Mouse (Mus musculus) brain, adult 2 months (tissue): ENCODE results near the gene Dgkh.
A peak's percentile ranks its signal among the peaks of the same experiment; 100 is the strongest.
"Not testable (repeated sequence)": the region's sequence is repeated elsewhere in the genome, so short reads cannot be mapped to it uniquely, and the experiment has no call there.

Source experiments
- DNase-seq: peaks from one replicate; pipeline ENCODE4 v3.0.0; 2011; ENCODE audit warnings: low read depth, low spot score

The Dgkh gene

DNA sequence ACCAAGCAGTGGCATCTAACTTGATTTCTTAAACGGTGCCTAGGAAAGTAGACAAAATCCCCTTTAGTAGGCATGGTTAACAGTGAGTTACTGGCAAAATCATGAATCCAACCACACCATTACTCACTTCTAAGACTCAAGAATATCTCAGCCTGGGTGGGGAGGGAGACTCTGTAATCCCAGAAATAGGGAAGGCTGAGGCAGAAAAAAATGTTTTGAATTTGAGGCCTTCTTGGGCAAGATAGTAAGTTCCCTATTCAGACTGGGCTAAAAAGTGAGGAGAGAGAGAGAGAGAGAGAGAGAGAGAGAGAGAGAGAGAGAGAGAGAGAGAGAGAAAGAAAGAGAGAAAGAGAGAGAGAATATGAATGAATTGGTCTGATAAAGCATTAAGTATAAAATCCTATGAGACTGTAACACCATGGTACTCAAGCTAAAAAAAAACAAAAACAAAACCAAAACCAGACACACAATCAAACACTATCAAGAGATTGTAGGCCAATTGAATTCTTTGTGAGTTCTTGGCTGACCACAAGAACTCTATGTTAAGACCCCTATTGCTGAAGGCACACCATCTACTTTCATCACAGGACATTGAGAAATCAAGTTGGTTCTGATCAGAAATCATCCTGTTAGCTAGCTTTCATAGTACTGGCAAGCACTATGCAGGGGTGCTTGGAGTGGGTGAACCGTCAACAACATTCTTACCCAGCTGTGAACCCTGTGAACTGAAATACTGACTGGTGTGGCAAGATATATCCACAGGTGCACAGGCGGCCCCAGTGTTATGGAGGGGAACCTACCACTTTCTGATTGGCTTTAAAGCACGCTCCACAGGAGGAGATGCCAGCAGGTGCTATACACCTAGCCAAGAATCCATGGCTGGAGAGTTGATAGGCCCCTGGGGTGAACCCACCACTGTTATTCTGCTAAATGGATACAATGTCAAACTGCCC, 101.4 kb downstream of the Dgkh start:
- DNase-seq: no peak

DNA sequence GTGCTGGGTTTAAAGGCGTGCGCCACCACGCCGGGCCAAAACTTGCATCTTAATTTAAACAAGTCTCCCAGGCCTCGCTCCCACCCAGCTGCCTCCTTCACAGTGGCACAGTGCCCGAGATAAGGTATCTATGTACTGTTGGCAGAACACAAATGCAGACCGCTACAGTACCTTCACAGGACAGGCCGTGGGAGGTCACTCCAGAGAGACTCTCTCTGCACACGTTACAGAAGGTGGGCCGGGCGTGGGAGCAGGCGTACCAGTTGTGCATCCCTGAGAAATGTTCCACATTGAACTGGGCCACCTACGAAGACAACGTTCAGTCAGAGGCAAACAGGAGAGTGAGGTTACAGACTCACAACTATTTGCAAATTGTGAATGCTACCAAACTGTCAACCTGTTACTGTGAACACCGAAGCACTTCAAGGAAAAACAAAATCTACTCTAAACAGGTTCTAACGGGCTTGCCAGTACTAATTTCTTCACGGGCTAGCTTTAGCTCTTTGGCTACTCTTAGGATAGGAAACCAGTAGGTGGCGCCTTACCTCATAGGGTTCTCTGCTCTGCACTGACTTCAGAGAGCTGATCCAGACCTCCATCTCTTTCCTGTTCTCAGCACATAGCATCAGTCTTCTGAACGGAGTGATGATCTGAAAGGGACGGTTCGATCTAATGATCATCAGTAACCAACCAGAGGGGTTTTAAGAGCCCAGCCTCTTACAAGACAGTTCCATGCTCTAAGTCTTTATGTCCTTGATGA, 104.9 kb downstream of the Dgkh start:
- DNase-seq: peak; percentile 78

DNA sequence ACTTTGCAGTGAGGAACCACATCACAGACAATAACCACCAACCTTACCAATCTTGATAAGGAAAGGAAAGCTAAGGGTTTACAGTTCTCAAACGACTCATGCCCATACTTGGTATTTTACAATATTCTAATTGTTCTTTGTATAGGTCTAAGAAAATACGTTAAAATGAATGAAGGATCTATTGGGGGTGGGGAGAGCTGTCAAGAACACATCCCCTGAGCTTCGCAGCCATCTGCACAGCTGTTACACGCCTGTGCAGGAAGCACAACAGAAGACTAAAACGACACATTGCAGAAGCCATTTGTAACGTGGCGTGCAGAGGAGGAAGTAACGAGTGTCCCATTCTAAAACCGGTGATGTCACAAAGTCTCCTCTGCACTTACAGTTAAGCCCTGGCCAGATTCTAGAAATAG, 113.7 kb downstream of the Dgkh start:
- no peak for DNase-seq

DNA sequence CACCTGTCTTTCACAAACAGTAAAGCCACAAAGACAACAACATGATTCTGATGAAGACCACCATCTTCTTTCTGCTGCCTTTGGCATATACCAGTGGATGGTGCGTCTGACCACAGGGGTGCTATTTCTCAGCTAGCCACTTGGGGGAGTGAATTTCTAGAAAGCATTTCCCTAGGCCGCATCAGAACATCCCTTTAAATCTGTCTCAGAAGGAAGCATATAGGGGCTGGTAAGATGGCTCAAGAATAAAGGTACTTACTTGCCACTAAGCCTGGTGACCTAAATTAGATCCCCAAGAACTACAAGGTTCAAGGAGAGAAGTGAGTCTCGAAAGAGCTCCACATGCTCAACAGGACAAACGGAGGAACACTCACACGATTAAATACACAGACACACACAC, 119.0 kb downstream of the Dgkh start:
- peak; percentile 62 for DNase-seq

DNA sequence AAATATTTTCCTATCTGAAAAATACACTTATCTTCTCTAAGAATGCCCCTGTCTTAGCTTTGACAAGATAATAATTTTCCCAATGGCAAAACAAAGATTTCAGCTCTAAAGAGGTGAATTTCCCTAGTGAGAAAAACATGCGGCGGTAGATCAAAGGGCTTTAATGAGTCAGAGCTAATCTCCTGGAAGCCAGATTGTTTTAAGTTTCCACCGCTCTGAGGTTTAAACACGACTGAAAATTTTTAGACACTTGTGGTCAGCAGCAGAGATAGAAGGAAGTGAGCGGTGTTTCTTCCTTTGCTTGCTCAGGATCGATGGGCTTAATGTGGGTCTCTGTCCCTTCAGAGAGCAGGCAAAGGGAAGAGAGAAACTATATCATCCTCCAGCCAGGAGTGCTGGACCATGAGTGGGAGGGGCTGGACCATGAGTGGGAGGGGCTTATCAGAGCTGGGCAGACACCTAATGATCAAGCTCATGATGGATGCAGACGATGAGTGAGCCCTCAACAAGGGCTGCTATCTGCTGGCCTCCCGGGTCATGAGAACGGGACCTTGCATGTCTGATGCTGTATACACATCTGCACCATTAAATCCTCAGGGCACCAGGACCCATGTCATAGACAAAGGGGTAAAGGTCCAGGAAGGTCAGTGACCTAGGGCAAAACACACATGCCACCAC, 120.3 kb downstream of the Dgkh start:
- DNase-seq: no peak

DNA sequence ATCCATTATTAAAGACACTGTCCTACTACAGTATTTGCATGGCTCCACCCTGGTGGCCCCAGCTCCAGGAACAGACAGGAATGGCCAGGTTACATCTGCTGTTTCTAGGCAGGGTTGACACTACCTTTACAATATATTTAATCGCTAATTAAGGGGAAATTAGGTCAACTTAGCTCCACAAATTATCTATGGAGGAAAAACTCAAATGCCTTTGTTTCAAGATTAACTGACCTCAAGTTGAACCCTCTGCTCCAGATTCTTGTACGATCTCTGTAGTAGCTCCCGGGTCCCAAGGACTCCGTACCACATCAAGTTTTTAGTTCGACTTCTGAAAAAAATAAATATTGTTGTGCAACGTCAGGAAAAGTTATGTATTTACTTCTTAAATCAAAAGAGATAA, 137.7 kb downstream of the Dgkh start:
- DNase-seq: no peak

DNA sequence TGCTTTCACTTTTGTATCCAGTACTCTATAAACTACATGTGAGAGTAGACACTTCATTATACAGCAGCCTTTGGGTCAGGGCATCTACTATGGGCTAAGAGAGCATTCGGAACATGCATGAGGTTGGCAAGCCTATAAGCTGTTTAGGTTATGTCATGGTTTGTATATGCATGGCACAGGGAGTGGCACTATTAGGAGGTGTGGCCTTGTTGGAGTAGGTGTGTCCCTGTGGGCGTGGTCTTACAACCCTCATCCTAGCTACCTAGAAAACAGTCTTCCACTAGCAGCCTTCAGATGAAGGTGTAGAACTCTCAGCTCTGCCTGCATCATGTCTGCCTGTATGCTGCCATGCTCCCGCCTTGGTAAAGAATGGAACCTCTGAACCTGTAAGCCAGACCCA, 139.6 kb downstream of the Dgkh start:
- DNase-seq: no peak

DNA sequence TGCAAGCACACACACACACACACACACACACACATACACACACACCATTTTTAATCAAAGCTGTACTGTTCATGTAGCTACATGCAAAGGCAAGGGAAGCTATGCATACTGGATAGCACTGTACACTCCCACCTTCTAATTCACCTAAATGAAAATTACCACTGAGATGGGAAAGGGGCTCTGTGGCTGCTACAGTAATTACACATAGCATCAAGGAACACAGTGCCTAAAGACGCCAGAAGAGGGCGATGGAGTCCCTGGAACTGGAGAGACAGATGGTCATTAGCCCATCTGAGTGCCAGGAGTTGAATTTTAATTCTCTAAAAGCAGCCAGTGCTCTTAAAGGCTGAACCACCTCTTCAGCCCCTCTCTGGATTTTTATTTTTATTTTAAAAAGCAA, 142.2 kb downstream of the Dgkh start:
- DNase-seq: peak; percentile 64

DNA sequence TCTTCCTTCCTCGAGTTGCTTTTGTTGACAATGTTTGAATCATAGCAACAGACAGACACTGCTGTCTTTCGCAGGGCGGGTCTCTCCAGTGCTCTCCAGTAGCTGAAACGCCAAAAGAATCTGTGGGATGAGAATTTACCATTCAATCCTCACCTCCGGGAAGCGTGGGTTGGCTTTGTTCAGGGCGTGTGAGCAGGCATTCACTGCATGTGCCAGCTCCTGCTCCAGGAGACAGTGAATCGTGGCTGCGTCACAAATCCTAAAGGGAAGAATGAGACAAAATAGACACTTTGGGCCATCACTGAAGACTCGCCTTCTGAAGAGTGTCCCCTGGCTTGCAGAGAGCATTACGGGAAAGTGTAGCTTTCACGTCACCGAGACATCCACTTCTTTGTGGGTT, 148.4 kb downstream of the Dgkh start:
- peak; percentile 80 for DNase-seq

DNA sequence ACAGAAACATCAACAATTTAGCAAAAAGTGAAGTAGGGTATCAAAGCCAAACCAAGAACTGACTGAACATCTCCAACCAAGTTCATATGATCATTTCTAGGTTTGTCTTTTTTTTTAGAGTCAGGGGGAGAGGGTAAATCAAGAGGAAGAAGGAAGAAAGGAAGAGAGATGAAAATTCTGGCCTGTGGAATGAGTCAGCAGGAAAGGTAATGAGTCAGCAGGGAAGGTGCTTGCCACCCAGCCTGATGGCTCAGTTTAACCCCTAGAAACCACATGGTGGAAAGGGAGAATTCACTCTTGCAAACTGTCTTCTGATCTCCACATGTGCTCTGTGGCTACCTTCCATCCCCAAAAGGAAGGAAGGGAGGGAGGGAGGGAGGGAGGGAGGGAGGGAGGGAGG, 149.4 kb downstream of the Dgkh start:
- no peak for DNase-seq

DNA sequence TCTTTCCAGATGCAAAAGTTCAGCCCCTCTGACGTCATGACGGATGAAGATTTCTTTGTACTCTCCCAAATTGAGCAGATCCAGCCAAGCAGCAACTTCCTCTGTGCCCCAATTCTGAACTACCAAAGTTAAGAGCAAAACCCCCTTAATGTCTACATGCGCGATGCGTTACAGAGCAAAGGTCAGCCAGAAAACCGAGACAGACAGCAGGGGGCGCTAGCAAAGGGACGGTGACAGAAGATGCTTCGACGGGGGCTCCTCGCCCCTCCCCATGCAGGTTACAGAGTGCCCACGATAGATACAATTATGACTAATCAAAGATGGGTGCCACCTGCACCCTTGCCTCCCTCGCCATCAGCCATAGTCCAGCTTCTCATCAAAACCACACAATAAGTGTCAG, 156.7 kb downstream of the Dgkh start:
- no peak for DNase-seq

DNA sequence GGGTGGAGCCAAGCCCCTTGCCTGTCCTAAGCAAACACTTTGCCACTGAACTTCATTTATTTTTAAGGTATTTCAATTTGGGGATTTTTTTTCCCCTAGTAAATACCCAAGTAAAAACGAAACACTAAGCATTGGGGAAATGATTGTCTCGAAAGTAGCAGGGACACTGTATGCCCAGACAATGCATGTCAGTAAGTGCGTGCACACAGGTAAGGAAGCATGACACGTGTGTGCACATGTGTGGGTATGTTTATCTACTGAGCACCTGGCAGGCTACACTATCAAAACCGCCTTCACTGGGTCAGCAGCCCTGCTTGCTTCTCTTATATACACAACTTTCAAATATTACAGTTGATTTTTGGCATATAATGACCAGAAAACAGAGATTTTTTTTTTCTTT, 164.2 kb downstream of the Dgkh start:
- DNase-seq: no peak

DNA sequence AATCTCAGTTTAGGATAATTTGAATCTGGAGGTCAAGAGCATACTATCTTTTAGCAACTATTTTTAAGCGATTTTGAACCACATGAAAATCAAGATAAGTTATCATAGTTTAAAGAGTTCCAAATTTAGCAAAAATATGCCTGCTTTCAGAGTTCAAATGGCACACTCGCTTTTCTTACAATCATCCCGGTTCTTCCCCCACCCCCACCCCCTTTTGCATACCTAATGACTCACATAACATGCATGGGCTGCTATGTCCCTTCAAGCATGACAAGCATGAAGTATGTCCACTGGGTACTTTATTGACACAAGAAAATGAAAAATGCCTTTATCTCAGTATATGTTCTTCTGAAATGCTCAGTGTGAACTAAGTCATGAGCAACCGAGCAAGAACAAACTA, 166.1 kb downstream of the Dgkh start:
- no peak for DNase-seq

DNA sequence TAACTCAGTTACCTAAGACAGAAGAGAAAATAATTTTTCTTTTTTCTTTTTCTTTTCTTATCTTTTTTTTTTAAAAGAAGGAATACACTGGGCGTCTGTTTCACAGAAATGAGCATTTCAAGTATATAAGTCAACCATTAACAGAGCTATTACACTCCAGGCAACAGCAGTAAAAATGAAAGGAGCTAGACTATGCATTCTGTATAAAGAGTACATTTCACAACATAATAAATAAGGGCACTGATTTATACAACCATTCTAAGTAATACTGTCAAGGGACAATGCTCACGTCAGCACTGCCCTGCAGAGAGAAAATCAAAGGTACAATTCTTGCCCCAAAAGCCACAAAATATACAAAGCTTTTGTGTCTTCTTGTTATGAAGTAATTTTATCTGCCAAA, 168.3 kb downstream of the Dgkh start:
- no peak for DNase-seq

DNA sequence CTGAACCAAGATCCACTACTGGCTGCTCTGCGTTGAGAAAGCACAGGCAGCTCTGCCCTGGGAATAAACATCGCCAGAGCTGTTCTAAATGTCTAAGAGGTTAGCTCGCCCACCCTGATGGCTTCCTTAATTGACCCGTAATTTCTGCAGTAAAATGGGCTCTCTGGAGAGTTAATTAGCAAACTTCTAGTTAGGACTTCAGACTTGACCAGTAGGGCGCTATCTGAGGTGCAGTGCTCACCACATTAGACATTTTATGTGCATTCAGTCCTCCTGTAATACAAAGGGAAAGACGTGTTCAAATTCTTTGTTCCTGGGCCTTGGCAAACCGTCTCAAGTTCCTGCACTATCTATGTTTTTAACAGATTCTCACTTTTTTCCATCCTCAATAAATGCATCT, 169.4 kb downstream of the Dgkh start:
- no peak for DNase-seq

DNA sequence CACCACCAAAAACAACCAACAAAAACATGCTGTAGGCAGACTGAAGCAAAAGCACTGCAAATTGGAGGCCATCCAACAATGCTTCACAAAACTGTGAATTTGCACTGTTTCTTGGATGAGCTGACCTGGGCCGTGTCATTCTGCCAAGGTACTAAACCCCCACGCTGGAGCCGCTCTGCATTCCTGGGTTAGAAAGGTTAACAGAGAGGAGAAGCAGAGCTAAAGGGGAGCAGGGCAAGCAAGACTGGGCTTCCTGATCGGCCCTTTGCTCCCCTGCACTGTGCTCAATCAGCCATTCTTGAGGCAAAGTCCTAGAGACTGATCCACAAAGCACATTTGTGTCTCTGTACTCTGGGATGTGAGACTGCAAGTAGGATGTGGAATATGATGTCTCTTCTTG, 170.5 kb downstream of the Dgkh start:
- no peak for DNase-seq

DNA sequence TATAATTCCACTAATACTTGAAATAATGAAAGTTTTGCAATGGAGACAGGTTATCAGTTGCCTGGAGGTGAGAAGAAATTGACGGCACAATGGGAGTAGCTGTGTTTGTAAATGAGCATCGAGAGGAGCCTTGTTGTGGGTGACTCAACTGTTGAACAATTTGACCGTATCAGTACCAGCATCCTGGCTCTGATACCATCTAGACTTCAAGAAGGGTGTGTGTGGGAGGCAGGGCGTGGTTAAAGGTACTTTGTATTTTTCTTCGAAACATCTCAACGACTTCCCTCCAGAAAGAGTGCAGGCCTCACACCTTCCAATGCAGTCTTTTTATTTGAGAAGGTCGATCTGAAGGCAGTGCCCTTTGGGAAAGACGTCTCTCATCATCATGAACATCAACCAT, 173.5 kb downstream of the Dgkh start:
- DNase-seq: no peak

DNA sequence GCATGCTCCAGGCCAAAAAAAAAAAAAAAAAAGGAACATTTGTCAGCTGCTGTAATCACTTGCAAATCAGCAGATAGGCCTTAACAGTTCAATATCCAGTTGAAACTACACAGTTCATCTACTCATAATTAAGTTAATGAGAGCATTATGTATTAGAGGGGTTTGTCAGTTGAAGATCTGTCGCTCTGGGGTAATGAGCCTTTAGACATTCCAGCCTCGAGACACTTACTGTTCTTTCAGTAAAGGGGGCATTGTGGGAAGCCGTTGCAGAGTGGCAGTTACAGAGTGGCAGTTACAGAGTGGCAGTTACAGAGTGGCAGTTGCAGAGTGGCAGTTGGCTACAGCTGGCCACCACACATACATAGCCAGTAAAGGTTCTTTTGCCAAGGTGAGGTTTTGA, 177.7 kb downstream of the Dgkh start:
- DNase-seq: not testable (repeated sequence)

DNA sequence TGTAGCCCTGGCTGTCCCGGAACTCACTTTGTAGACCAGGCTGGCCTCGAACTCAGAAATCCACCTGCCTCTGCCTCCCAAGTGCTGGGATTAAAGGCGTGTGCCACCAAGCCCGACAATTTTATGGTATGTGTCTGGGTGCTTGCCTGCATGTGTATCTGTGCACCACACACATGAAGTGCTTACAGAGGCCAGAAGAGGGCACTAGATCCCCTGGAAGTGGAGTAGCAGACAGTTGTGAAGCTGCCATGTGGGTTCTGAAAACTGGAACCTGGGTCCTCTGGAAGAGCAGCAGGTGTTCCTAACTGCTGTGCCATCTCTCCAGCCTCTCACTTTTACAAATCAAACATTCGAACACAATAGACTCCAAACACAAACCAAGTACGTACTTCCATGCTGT, 178.9 kb downstream of the Dgkh start:
- no peak for DNase-seq

DNA sequence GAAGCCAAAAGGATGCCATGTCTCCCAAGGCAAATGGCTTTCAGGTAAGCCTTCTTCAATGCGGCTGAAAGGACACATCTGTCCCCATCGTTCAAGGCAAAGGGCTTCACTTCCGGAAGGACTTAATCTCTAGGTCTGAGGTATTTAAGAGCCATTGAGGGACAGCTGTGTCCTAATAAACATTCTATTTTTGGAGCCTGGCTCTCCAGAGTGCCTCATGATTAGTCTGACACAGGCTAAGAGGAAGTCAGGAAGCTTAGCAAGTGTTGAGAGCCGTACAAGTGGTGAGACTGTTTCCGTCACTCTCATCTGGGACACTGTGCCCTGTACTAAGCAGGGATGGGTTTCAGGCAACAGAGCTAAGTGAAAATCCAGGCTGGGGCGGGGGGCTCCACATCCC, 183.8 kb downstream of the Dgkh start:
- no peak for DNase-seq

DNA sequence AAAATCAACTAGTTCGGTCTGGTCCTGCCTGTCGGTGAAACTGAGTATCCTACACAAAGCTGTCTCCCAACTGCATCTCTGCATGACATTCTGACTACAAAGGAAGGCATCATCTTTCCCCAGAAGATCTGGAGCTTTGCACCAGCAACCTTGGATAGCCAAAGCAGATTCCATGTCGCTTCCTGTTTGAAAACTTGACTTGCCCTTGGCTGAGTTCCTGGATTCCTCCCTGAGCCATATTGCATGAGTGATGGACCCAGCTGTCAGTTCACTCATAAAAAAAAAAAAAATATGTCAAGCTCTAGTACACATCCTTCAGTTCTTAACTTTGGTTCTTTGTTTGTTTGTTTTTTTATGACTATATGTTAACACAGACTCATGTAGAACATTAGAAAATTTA, 191.3 kb downstream of the Dgkh start:
- DNase-seq: peak; percentile 25

DNA sequence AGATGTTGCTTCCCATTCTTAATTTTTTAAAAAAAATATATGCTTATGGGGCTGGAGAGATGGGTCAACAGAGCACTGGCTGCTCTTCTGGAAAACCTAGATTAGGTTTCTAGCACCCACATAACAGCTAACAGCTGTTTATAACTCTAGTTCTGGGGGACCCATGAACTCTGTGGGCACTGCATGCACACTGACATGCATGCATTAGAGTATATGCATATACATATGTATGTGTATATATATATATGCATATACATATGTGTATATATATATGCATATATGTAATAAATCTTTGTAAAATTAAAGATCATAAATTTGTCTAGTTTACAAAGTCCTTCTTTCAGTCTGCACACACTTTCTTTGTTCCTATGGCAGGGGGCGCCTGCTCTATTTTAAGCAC, 192.8 kb downstream of the Dgkh start:
- DNase-seq: no peak
